Mouse (Mus musculus) liver, embryonic 14.5 days (tissue): ENCODE data around the gene Rdh19.

Experiments
- CTCF ChIP-seq: IDR thresholded peaks from 2 replicates; pipeline ENCODE4 v1.5.1; 2016; ENCODE audit warnings: antibody characterized with exemption, low read depth, control low read depth
- EP300 ChIP-seq: IDR thresholded peaks from 2 replicates; pipeline ENCODE4 v1.6.1; 2016; ENCODE audit warnings: antibody characterized with exemption, low read depth

DNA sequence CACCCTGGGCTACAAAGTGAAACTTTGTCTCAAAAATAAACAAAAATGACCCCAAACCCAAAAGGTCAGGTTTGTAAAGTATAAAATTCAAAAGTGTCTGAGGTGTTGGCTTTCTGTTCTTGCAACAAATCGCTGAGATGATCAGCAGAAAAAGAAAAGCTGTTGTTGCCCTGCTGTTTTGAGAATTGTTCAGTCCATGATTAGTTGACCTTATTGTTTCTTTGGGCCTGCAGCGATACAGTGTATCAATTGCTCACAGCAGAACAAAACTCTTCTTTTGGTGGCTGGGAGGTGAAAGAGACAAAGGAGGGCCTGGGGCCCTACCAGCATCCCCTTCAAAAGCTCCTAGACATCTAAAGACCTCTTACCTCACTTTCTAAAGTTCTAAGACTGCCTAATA, 56.4 kb downstream of the Rdh19 start:
- TF ChIP-seq CTCF, result no peak
- no peak for TF ChIP-seq EP300
